Mouse (Mus musculus) embryonic fibroblast, embryonic 13.5 days (primary cell): ENCODE measurements at regions not wholly inside any gene's neighbourhood (a gene's known extent, or its start where the extent isn't known, plus 50 kb on each side); places are given as distances from the start of the nearest gene placed in this dataset.

ENCODE experiments used
- CTCF ChIP-seq: IDR thresholded peaks from 2 replicates; pipeline ENCODE4 v1.5.1; 2011; ENCODE audit warnings: mild to moderate bottlenecking, control low read depth, low read length, moderate library complexity, borderline replicate concordance; ENCODE audit not compliant: insufficient read depth
- POLR2A ChIP-seq: IDR thresholded peaks from 2 replicates; pipeline ENCODE4 v1.6.1; 2011; ENCODE audit warnings: low read depth, mild to moderate bottlenecking, control low read depth, low read length, moderate library complexity

- TF ChIP-seq CTCF = no peak
- TF ChIP-seq POLR2A = no peak
Observed at GRCm38 (mm10) chr14:47988131-47988530, 132.5 kb upstream of the Peli2 start.
